Mouse (Mus musculus) splenic B cell, adult 2 months (primary cell): ENCODE measurements around the gene Filip1l.
"Not testable (repeated sequence)": the region's sequence is repeated elsewhere in the genome, so short reads cannot be mapped to it uniquely, and the experiment has no call there.

Source experiments
- DNase-seq: peaks from one replicate; pipeline ENCODE4 v3.0.0-alpha.2; 2011; ENCODE audit warnings: low read depth, low spot score
- H3K27me3 ChIP-seq: 2 replicates; pipeline ENCODE4 v1.6.1; 2012; ENCODE audit warnings: mild to moderate bottlenecking, low read length, moderate library complexity, mixed read lengths; ENCODE audit not compliant: control insufficient read depth, poor library complexity, insufficient read depth, severe bottlenecking
- H3K36me3 ChIP-seq: 2 replicates; pipeline ENCODE4 v1.6.1; 2012; ENCODE audit warnings: mild to moderate bottlenecking, low read length, moderate library complexity, mixed read lengths; ENCODE audit not compliant: control insufficient read depth, poor library complexity, insufficient read depth, severe bottlenecking

Filip1l gene

GRCm38 (mm10) chr16:57366941-57367694 lies 14.2 kb downstream of the Filip1l start:
- DNase-seq, result no peak
- no peaks in the 10 kb centered on the region for H3K27me3 ChIP-seq
- no peaks in the 10 kb centered on the region for H3K36me3 ChIP-seq

DNA sequence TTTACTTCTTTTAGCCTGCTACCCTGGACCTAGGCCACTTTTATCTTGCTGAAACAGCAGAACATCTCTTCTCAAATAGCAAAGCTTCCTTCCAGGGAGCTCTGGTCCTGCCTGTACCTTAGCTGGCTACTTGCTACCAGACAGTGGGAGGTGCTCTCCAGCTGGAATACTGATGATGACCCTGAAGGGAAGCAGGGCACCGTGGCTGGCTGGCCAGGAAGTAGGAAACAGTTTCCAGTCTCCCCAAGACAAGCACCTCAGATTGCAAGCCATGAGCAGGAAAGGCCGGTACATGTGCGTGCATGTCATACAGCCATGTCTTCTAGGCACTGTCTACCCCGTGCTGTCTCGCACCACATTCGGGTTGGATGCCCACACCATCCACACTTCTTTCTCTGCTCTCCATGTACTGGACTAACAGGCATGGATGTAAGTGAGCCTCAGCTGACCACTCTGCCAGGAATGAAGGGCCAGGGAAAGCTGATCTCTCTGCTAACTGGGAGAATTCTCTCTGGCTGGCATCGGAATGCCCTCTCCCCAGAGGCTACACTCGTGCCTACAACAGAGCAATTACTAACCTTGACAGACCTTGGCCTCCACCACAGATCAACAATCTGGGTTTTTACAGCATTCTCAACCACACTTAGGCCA lies 17.1 kb downstream of the Filip1l start:
- Histone ChIP-seq H3K27me3 (no peaks in the 10 kb centered on the region), H3K36me3 (no peaks in the 10 kb centered on the region)
- DNase-seq, result no peak

DNA sequence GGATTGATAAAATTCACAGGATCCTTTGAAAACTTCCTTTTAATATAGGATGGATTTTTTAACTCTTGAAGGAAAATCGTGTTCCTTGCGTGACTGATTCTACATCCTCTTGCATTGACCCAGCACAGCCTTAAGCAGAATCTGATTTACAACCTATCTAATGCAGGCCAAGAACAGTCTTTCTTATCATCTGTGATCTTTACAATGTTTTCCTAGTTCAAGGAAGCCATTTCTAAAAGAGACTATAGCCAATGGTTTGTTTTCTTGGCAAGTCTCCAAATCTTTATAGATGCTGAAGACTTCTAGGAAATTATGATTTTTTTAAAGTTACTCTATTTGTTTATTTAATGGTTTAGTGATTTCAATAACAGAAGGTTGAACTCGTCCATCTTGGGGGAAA lies 19.3 kb downstream of the Filip1l start:
- Histone ChIP-seq H3K27me3 (no peaks in the 10 kb centered on the region), H3K36me3 (no peaks in the 10 kb centered on the region)
- no peak for DNase-seq

DNA sequence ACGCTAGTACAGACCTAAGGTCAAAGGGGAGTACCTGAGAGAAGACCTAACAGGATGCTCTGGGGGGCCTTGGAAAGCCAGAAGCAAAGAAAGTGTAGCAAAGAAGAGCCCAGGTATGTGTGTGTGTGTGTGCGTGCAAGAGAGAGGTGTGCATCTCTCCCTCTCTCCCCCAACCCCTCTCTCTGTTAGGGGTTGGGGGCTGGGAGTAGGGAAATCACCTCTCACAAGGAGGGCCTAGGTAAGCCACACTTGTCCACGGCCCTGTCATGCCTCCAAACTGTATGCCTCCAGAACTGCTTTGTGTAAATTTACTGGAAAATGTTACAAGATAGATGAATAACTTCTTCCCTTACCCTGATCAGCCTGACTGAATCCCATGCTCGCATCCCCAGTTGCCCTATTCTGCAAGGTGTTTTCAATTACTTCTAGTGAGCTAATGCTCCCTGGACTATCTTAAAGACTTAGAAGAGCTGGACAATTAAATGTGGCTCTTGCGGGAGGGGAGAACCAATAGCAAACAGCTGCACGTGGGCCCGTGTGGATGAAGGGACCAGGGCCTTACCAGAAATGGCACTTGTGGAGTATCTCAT lies 22.4 kb downstream of the Filip1l start:
- no peaks in the 10 kb centered on the region for H3K27me3 ChIP-seq
- DNase-seq, result no peak
- no peaks in the 10 kb centered on the region for H3K36me3 ChIP-seq

- Histone ChIP-seq H3K27me3 (no peaks in the 10 kb centered on the region), H3K36me3 (no peaks in the 10 kb centered on the region)
- DNase-seq, result no peak
Observed at GRCm38 (mm10) chr16:57378631-57379330, 25.9 kb downstream of the Filip1l start.

GRCm38 (mm10) chr16:57383266-57383971 lies 30.5 kb downstream of the Filip1l start:
- DNase-seq, result no peak
- H3K36me3 ChIP-seq, result no peaks in the 10 kb centered on the region
- H3K27me3 ChIP-seq, result no peaks in the 10 kb centered on the region

- no peaks in the 10 kb centered on the region for H3K27me3 ChIP-seq
- no peak for DNase-seq
- no peaks in the 10 kb centered on the region for H3K36me3 ChIP-seq
Observed at GRCm38 (mm10) chr16:57384274-57384673, 31.4 kb downstream of the Filip1l start.

GRCm38 (mm10) chr16:57389566-57390251 lies 36.8 kb downstream of the Filip1l start:
- no peak for DNase-seq
- Histone ChIP-seq H3K36me3 (no peaks in the 10 kb centered on the region), H3K27me3 (no peaks in the 10 kb centered on the region)

- not testable (repeated sequence) for H3K36me3 ChIP-seq, H3K27me3 ChIP-seq, DNase-seq
Observed at GRCm38 (mm10) chr16:57391171-57391570, 38.3 kb downstream of the Filip1l start.

GRCm38 (mm10) chr16:57392461-57392860 lies 39.6 kb downstream of the Filip1l start:
- DNase-seq, result no peak
- H3K36me3 ChIP-seq, result no peaks in the 10 kb centered on the region
- H3K27me3 ChIP-seq, result no peaks in the 10 kb centered on the region

DNA sequence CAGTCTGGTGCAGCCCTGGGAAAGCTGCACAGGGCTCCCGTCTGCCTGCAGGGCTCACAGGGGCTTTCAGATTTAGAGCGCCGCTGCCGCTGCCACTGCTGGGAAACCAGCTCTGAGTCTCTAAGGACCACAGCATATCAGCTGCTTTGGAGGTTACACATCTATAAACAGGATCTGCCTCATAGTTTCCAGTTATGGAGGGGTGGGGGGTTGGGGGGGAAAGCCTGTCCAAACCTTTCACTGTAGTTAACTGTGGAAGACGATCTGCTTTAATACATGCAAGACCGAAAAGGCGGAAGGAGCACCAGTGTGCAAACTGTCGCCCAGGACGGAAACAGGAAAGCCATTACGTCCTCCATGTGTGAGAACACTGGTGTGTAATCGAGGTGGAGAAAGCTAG lies 40.3 kb downstream of the Filip1l start:
- no peaks in the 10 kb centered on the region for H3K36me3 ChIP-seq
- DNase-seq, result peak; percentile 36
- H3K27me3 ChIP-seq, result no peaks in the 10 kb centered on the region

- Histone ChIP-seq H3K27me3 (no peaks in the 10 kb centered on the region), H3K36me3 (no peaks in the 10 kb centered on the region)
- peak; percentile 31 for DNase-seq
Observed at GRCm38 (mm10) chr16:57396249-57396648, 43.4 kb downstream of the Filip1l start.

DNA sequence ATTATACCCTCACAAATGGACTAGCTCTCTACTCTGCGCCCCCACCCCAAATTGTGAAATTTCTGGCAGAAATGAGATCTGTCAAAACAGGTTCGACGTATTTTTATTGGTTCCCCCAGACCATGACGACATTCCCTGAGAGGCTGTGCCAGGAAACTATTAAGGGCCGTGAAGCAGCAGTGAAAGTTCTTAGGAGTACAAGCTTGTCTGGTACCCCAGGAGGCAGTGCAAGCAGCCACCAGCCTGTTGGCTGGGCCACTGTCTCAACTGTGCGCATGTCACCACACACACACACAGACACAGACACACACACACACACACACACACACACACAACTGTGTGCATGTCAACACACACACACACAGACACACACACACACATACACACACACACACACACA lies 45.0 kb downstream of the Filip1l start:
- H3K27me3 ChIP-seq, result no peaks in the 10 kb centered on the region
- no peaks in the 10 kb centered on the region for H3K36me3 ChIP-seq
- no peak for DNase-seq
